In genomic region chr1:119894936-119895335, GRCm38 (mm10) we compare ENCODE assay signal across 8 mouse cellular contexts. TPM values are rescaled to one million over a fixed set of nuclear protein-coding genes. Genes with fewer than 3 reads are reported as not detected.
DNase-seq lines count a peak whose midpoint lies in the region; ATAC-seq lines count a peak whose summit lies in the region.

No protein-coding gene starts in this region.

- no peaks in the 10 kb centered on the region for H3K36me3 ChIP-seq in intestine, embryonic 16.5 days (ENCODE audit: control insufficient read depth, insufficient read depth, low read length)
- no peaks in the 10 kb centered on the region for H3K36me3 ChIP-seq in limb, embryonic 12.5 days
- H3K36me3 ChIP-seq in splenic B cell, adult 2 months (ENCODE audit: control insufficient read depth, insufficient read depth, low read length, poor library complexity, severe bottlenecking) = no peaks in the 10 kb centered on the region

- no peak overlapping the region for H3K4me3 ChIP-seq in intestine, embryonic 16.5 days (ENCODE audit: low read length)
- H3K4me3 ChIP-seq in limb, embryonic 12.5 days (replicated peaks) = no peak overlapping the region

- H3K9me3 ChIP-seq in intestine, embryonic 16.5 days (ENCODE audit: control insufficient read depth, low read length) = no peaks in the 10 kb centered on the region
- no peaks in the 10 kb centered on the region for H3K9me3 ChIP-seq in limb, embryonic 12.5 days

- peak; percentile 61 for ATAC-seq in intestine, embryonic 16.5 days
- ATAC-seq in limb, embryonic 12.5 days (ENCODE audit: insufficient number of reproducible peaks, insufficient read depth, low FRiP score, low TSS enrichment, low read depth) = peak; percentile 34; the same call in 1 of the 2 replicates
- ATAC-seq in monocyte, adult 5-6 weeks (replicated peaks; ENCODE audit: insufficient number of reproducible peaks, low FRiP score, low TSS enrichment, poor library complexity, severe bottlenecking) = 0 out of 2 replicates have a peak, but pooled peaks have one; percentile 47

- no peaks in the 10 kb centered on the region for H3K27me3 ChIP-seq in intestine, embryonic 16.5 days (replicated peaks; ENCODE audit: control insufficient read depth, insufficient read depth, low read length)
- no peaks in the 10 kb centered on the region for H3K27me3 ChIP-seq in limb, embryonic 12.5 days
- H3K27me3 ChIP-seq in splenic B cell, adult 2 months (ENCODE audit: control insufficient read depth, insufficient read depth, low read length, poor library complexity, severe bottlenecking) = no peaks in the 10 kb centered on the region

- 40% methylated on average over 6 of the region's 6 CpGs for WGBS in intestine, embryonic 16.5 days
- 37% methylated on average over 6 of the region's 6 CpGs for WGBS in limb, embryonic 12.5 days

- no peak overlapping the region for H3K27ac ChIP-seq in intestine, embryonic 16.5 days (ENCODE audit: low read length)
- H3K27ac ChIP-seq in limb, embryonic 12.5 days = no peak overlapping the region

- H3K4me2 ChIP-seq in intestine, embryonic 16.5 days (ENCODE audit: low read depth, low read length) = no peak overlapping the region
- no peak overlapping the region for H3K4me2 ChIP-seq in limb, embryonic 12.5 days

- H3K4me1 ChIP-seq in intestine, embryonic 16.5 days (ENCODE audit: control insufficient read depth, insufficient read depth, low read length) = no peaks in the 10 kb centered on the region
- 0 out of 2 replicates have a peak, but pooled peaks cover 3% of the 10 kb centered on the region for H3K4me1 ChIP-seq in limb, embryonic 12.5 days (replicated peaks)

- no peak overlapping the region for H3K9ac ChIP-seq in intestine, embryonic 16.5 days (ENCODE audit: low read depth, low read length)
- no peak overlapping the region for H3K9ac ChIP-seq in limb, embryonic 12.5 days (replicated peaks)

- peak; percentile 62 for DNase-seq in right cerebral cortex, adult 18-20 months
- DNase-seq in right cerebral cortex, postnatal 36 days (ENCODE audit: low spot score in 2 of 2) = no peak
- DNase-seq in cerebellum, adult 9-10 months = peak; percentile 71
- peak; percentile 18 to 42 for DNase-seq in gastrocnemius, adult 8-10 months (ENCODE audit: low spot score in 2 of 2)
- peak; percentile 78 for DNase-seq in splenic B cell, adult 2 months (ENCODE audit: low read depth, low spot score)

RNA-seq across cellular contexts. Expression of gene Tmem177, which starts 18.1 kb away (rescaled TPM):
- total RNA-seq in gastrocnemius, adult 8-10 months (2022) = 1 to 10 TPM; 7.2 to 8.6 (median 7.4) TPM
- polyA plus RNA-seq in intestine, embryonic 16.5 days (2015; fragmentation: Nextera tagmentation; extraction: Ambion mirVana) = 7.4 and 7.9 TPM in 2 replicates
- polyA plus RNA-seq in limb, embryonic 12.5 days (2016; fragmentation: Nextera tagmentation; extraction: Ambion mirVana) = 6.9 and 8.5 TPM in 2 replicates
- 0.64 to 3.5 TPM (median 0.76 TPM) in 3 replicates for total RNA-seq in monocyte, adult 5-6 weeks (2017)

RNA-seq across cellular contexts. Expression of gene Ptpn4, which starts 57.5 kb away (rescaled TPM):
- 10 to 100 TPM; 21.6 to 36.6 (median 28.2) TPM for total RNA-seq in gastrocnemius, adult 8-10 months (2022)
- 2.8 and 2.9 TPM in 2 replicates for polyA plus RNA-seq in intestine, embryonic 16.5 days (2015; fragmentation: Nextera tagmentation; extraction: Ambion mirVana)
- polyA plus RNA-seq in limb, embryonic 12.5 days (2016; fragmentation: Nextera tagmentation; extraction: Ambion mirVana) = 5.6 and 6.7 TPM in 2 replicates
- total RNA-seq in monocyte, adult 5-6 weeks (2017) = 20.2 to 103 TPM (median 20.9 TPM) in 3 replicates

Comparison
In these comparisons a context has a peak if more than half of its experiments do, and no peak if none do; other contexts are left out.
1. DNase-seq: peak in right cerebral cortex, adult 18-20 months (single experiment), cerebellum, adult 9-10 months (single experiment), gastrocnemius, adult 8-10 months (2 of 2) and splenic B cell, adult 2 months (single experiment); none in right cerebral cortex, postnatal 36 days (0 of 2).
2. Peak in every context shown above with its lines, with median percentiles within 50 percentile points of each other: ATAC-seq.